Mouse (Mus musculus) small intestine, adult 2 months (tissue): ENCODE measurements around the gene Bmp6. TPM values are rescaled to one million over a fixed set of nuclear protein-coding genes. Genes with fewer than 3 reads are reported as not detected.

Experiments used
- H3K27ac ChIP-seq: fragments of 200-500 bp; 2 replicates; pipeline ENCODE4 v1.5.1; 2012; ENCODE audit warnings: low read depth, low read length, control low read depth, inconsistent platforms; ENCODE audit not compliant: insufficient read depth
- H3K27me3 ChIP-seq: fragments of 200-500 bp; 2 replicates; pipeline ENCODE4 v1.6.1; 2012; ENCODE audit warnings: mild to moderate bottlenecking, moderate library complexity, low read length, inconsistent platforms; ENCODE audit not compliant: control insufficient read depth, insufficient read depth
- H3K36me3 ChIP-seq: fragments of 200-500 bp; 2 replicates; pipeline ENCODE4 v1.6.1; 2012; ENCODE audit warnings: mild to moderate bottlenecking, low read length, control low read depth, inconsistent platforms; ENCODE audit not compliant: control insufficient read depth, insufficient read depth
- H3K4me1 ChIP-seq: fragments of 200-500 bp; 2 replicates; pipeline ENCODE4 v1.6.1; 2012; ENCODE audit warnings: low read length, inconsistent platforms, mixed read lengths; ENCODE audit not compliant: control insufficient read depth, insufficient read depth, insufficient read length
- H3K4me3 ChIP-seq: fragments of 200-500 bp; 2 replicates; pipeline ENCODE4 v1.5.1; 2012; ENCODE audit warnings: low read depth, mild to moderate bottlenecking, control low read depth, inconsistent platforms, low read length, moderate library complexity
- CTCF ChIP-seq: fragments of 200-500 bp; IDR thresholded peaks from 2 replicates; pipeline ENCODE4 v1.5.1; 2012; ENCODE audit warnings: low read depth, mild to moderate bottlenecking, control low read depth, inconsistent platforms, low read length, moderate library complexity, mixed read lengths; ENCODE audit not compliant: insufficient replicate concordance, insufficient read length; ENCODE audit errors: extremely low read depth
- POLR2A ChIP-seq: fragments of 200-500 bp; IDR thresholded peaks from 2 replicates; pipeline ENCODE4 v1.6.1; 2012; ENCODE audit warnings: low read depth, mild to moderate bottlenecking, control low read depth, inconsistent platforms, low read length, moderate library complexity
- WGBS: fragments of 180-500 bp; shearing (Covaris S2); methylation state at CpG from one replicate; pipeline ENCODE4 v1.1.7; 2018; 5-methylcytosine and 5-hydroxymethylcytosine counted together
- polyA plus RNA-seq: library from polyadenylated mRNA; depleted of rRNA; stranded (reverse); fragments of >200 nt; gene quantifications from 2 replicates; pipeline ENCODE4 v1.2.3, GENCODE M21; 2012

Gene Bmp6
- polyA plus RNA-seq, 1 experiment, result 5.2 TPM

GRCm38 (mm10) chr13:38430075-38430474, 85.2 kb downstream of the Bmp6 start:
- TF ChIP-seq CTCF (no peak), POLR2A (no peak)
- Histone ChIP-seq H3K27me3 (no peaks in the 10 kb centered on the region), H3K4me1 (peaks cover 6% of the 10 kb centered on the region; the same call in 1 of the 2 replicates), H3K36me3 (no peaks in the 10 kb centered on the region), H3K27ac (no peak overlapping the region), H3K4me3 (no peak overlapping the region)
- 88% methylated on average over 6 of the region's 6 CpGs for WGBS

- Histone ChIP-seq H3K36me3 (no peaks in the 10 kb centered on the region), H3K4me3 (no peak overlapping the region), H3K4me1 (no peaks in the 10 kb centered on the region), H3K27me3 (no peaks in the 10 kb centered on the region), H3K27ac (no peak overlapping the region)
- no peak for TF ChIP-seq CTCF
- TF ChIP-seq POLR2A, result no peak
- 32% methylated on average over 5 of the region's 5 CpGs for WGBS
Measured at GRCm38 (mm10) chr13:38434831-38435230, 89.9 kb downstream of the Bmp6 start.

- H3K4me3 ChIP-seq, result no peak overlapping the region
Measured at GRCm38 (mm10) chr13:38437930-38438329, 93.0 kb downstream of the Bmp6 start.

DNA sequence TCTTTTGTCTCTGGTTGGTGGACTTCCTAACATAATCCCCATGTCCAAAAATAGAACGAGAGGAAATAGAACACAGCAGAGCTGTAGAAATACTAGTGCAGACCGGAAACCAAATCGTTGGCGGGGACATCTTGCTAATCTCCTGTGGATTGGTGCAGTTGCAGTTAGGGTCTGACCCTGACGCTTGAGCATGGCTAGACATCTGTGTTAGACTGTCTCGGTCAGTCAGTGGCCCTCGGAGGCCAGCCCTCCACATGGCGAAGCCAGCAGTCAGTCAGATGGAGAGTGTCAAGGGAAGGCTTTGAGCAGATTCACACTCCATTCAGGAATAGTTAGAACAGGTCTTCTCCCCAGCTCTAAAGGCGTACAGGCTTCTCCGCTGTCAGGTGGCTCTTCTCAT, 95.3 kb downstream of the Bmp6 start:
- TF ChIP-seq CTCF, result no peak
- TF ChIP-seq POLR2A, result no peak
- H3K27me3 ChIP-seq, result no peaks in the 10 kb centered on the region
- WGBS, result 89% methylated on average over 10 of the region's 10 CpGs
- H3K4me3 ChIP-seq, result no peak overlapping the region
- no peaks in the 10 kb centered on the region for H3K4me1 ChIP-seq
- no peak overlapping the region for H3K27ac ChIP-seq
- H3K36me3 ChIP-seq, result no peaks in the 10 kb centered on the region

More at GRCm38 (mm10) chr13:38437930-38438329, 93.0 kb downstream of the Bmp6 start:
- Histone ChIP-seq H3K27ac (no peak overlapping the region), H3K4me1 (no peaks in the 10 kb centered on the region), H3K36me3 (no peaks in the 10 kb centered on the region), H3K27me3 (no peaks in the 10 kb centered on the region)
- WGBS, result 30% methylated on average over 5 of the region's 5 CpGs
- TF ChIP-seq POLR2A (no peak), CTCF (peak; percentile 71; the same call in 1 of the 2 replicates)

- Histone ChIP-seq H3K27me3 (no peaks in the 10 kb centered on the region), H3K4me1 (no peaks in the 10 kb centered on the region), H3K27ac (no peak overlapping the region), H3K36me3 (no peaks in the 10 kb centered on the region), H3K4me3 (no peak overlapping the region)
- 76% methylated on average over 6 of the region's 6 CpGs for WGBS
- TF ChIP-seq POLR2A (no peak), CTCF (no peak)
Measured at GRCm38 (mm10) chr13:38448516-38449015, 103.7 kb downstream of the Bmp6 start.

GRCm38 (mm10) chr13:38450051-38450971, 105.4 kb downstream of the Bmp6 start:
- TF ChIP-seq CTCF (no peak), POLR2A (no peak)
- WGBS, result 53% methylated on average over 20 of the region's 20 CpGs
- H3K4me3 ChIP-seq, result no peak overlapping the region
- H3K36me3 ChIP-seq, result no peaks in the 10 kb centered on the region
- no peaks in the 10 kb centered on the region for H3K27me3 ChIP-seq
- H3K4me1 ChIP-seq, result no peaks in the 10 kb centered on the region
- H3K27ac ChIP-seq, result no peak overlapping the region

GRCm38 (mm10) chr13:38451446-38451845, 106.5 kb downstream of the Bmp6 start:
- no peak overlapping the region for H3K27ac ChIP-seq
- H3K36me3 ChIP-seq, result no peaks in the 10 kb centered on the region
- no peaks in the 10 kb centered on the region for H3K27me3 ChIP-seq
- H3K4me1 ChIP-seq, result no peaks in the 10 kb centered on the region
- TF ChIP-seq CTCF (no peak), POLR2A (no peak)
- no peak overlapping the region for H3K4me3 ChIP-seq
- 92% methylated on average over 5 of the region's 5 CpGs for WGBS
